Mouse (Mus musculus): ENCODE data around the gene Steap4. TPM values are rescaled to one million over a fixed set of nuclear protein-coding genes. Genes with fewer than 3 reads are reported as not detected.

Steap4 gene
- polyA plus RNA-seq (2021; fragmentation: Nextera tagmentation): 0.07 and 0.09 TPM in 2 replicates
- long read RNA-seq, experiment 1, partial matches to known transcripts: 0 of 3 reads
- long read RNA-seq, experiment 1, other reads (novel, unspliced or antisense): 0 of 3 reads
- long read RNA-seq, experiment 2: 0 reads

GRCm38 (mm10) chr5:7960176-7960575 is at the start of gene Steap4:
Gene Steap4, plus strand, starts transcription at chr5:7960457.

Other genes with a start within 250 kb of the Steap4 start
- gene Sri, start 85.6 kb downstream of the Steap4 start, polyA plus RNA-seq (2021; fragmentation: Nextera tagmentation): 135 and 208 TPM in 2 replicates

Measured in left cerebral cortex, adult 6 months (tissue).